Mouse (Mus musculus): ENCODE data around the gene N4bp2l1. TPM values are rescaled to one million over a fixed set of nuclear protein-coding genes. Genes with fewer than 3 reads are reported as not detected.

Gene N4bp2l1
- polyA plus RNA-seq, 1 experiment from 2014 or later = 10.5 TPM

DNA sequence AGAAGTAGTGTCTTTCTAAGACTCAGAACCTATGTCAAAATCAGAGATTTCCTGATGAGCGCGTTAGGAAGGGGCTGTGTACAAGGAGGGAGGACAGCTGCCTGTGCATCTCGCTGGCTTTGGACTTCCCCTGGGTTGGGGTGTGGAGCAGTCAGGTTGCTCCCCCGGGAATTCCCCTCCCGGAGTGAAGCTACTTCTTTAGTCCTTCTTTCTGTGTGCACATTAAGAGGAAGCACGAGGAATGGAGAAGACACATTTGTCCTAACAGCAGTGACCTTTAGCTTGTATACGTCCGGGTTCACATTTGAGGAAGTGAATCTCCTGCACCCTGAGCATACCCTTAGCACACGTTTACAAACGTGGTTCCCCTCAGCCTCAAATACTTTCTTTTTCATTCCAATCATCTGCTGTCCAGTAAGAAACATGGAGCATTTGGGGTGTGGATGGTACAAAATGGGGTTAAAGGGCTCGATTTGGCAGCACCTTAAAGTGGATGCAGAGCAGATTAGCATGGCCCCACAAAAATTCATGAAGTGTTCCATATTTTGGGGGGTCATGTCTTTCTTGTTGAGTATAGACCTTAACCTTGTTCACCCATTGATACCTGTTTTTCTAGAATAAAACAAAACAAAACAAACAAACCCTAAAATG is 1.5 kb downstream of the N4bp2l1 start:
- TF ChIP-seq CTCF (IDR thresholded peaks at IDR 0.05; ENCODE audit: low read depth) (no peak), EP300 (optimal IDR thresholded peaks at IDR 0.05) (no peak)
- DNase-seq (ENCODE audit: low spot score) = no peak
- 55% methylated on average over 11 of the region's 11 CpGs for WGBS
- Histone ChIP-seq H3K27me3 (ENCODE audit: control insufficient read depth, insufficient read depth, low read length) (no peaks in the 10 kb centered on the region), H3K9me3 (ENCODE audit: control insufficient read depth, low read length) (no peaks in the 10 kb centered on the region), H3K4me1 (replicated peaks; ENCODE audit: control insufficient read depth, insufficient read depth) (no peaks in the 10 kb centered on the region), H3K9ac (ENCODE audit: low read length) (no peak overlapping the region), H3K4me2 (replicated peaks; ENCODE audit: low read depth) (no peak overlapping the region), H3K27ac (replicated peaks) (no peak overlapping the region), H3K36me3 (ENCODE audit: control insufficient read depth, insufficient read depth, low read length) (no peaks in the 10 kb centered on the region; the same call in 1 of the 2 replicates), H3K4me3 (ENCODE audit: low read depth, low read length) (no peak overlapping the region)
- ATAC-seq (ENCODE audit: low FRiP score, low TSS enrichment) = no peak

DNA sequence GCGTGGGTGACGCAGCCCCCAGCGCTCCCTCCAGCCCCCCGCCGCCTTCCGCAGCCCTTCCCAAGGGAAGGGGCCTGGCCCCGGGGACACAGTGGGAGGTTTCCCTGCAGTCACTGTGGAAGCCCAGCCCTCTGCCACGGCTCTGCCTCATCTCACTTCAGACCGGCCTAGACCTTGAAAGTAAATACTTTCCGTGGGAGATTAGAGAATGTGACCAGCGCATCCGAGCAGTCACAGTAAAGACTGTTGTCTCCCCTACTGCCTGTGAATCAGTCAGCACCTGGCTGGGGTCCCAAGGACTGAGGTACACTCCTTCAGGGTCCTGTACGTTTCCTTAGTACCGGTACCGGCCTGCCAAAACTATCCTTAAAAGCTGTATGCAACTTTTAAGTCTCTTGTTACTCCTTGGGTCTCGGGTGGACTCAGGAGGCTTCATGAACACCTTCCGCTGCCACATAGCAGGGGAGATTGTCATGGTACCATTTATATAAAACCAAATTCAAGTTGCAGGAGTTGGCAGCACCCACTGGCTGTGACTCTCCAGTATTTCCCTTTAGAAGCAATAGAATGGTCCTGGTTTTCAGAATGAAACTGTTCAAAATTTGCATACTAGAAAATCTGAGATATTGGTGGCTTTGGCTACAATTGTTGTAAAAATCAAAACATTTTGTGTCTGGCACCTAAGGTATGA is 2.2 kb downstream of the N4bp2l1 start:
- DNase-seq (ENCODE audit: low spot score) (no peak), ATAC-seq (ENCODE audit: low FRiP score, low TSS enrichment) (peak; percentile 62)
- WGBS = 11% methylated on average over 14 of the region's 17 CpGs

DNA sequence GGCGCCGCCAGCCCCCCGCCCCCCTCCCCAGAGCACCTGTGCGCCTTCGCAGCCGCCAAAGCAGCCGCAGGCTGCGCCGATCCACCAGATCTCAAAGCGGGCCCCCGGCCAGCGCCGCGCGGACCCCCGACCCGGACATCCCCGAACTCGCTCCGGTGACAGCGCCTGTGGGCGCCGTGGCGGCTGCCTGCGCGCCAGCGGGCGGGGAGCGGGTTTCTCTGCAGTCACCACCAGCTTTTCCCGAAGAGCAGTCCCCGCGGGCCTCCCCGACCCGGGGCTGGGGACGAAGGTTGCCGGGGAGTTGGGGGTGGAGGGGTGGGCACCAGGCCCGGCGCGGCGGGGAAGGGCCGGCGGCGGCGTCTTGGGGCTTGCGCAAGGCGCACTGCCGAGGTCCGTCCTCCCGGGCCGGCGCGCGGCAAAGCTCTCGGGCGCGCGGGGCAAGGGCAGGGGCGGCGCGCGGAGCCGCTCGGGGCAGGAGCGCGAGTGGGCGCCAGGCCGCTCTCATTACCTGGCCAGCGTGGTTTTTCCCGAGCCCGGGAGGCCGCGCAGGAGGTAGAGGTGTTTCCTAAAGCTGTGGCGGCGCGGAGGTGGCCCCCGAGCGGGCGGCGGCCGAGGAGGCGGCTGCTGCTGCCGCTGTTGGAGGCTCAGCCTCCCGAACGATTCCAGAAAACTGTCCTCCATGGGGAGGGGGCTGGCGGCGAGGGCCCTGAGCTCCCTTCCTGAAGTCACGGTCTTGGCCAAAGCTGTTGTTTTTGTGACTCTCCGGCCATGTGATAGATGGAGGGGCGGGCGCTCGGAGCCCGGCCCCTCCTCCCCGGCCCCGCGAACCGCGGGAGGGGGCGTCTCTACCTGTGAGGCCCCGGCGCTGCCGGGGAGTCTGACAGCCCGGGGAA is 3.0 kb downstream of the N4bp2l1 start:
- H3K27ac ChIP-seq (replicated peaks) = peak overlapping the region; percentile 84

More for the DNA sequence above, 2.2 kb downstream of the N4bp2l1 start:
- Histone ChIP-seq H3K9ac (ENCODE audit: low read length) (peak overlapping the region; percentile 74), H3K4me1 (replicated peaks; ENCODE audit: control insufficient read depth, insufficient read depth) (no peaks in the 10 kb centered on the region), H3K27me3 (ENCODE audit: control insufficient read depth, insufficient read depth, low read length) (no peaks in the 10 kb centered on the region), H3K36me3 (ENCODE audit: control insufficient read depth, insufficient read depth, low read length) (no peaks in the 10 kb centered on the region; the same call in 1 of the 2 replicates), H3K4me3 (ENCODE audit: low read depth, low read length) (peak overlapping the region; percentile 87), H3K4me2 (replicated peaks; ENCODE audit: low read depth) (peak overlapping the region; percentile 99), H3K9me3 (ENCODE audit: control insufficient read depth, low read length) (no peaks in the 10 kb centered on the region), H3K27ac (replicated peaks) (peak overlapping the region; percentile 84)
- TF ChIP-seq CTCF (IDR thresholded peaks at IDR 0.05; ENCODE audit: low read depth) (no peak), EP300 (optimal IDR thresholded peaks at IDR 0.05) (no peak)

DNA sequence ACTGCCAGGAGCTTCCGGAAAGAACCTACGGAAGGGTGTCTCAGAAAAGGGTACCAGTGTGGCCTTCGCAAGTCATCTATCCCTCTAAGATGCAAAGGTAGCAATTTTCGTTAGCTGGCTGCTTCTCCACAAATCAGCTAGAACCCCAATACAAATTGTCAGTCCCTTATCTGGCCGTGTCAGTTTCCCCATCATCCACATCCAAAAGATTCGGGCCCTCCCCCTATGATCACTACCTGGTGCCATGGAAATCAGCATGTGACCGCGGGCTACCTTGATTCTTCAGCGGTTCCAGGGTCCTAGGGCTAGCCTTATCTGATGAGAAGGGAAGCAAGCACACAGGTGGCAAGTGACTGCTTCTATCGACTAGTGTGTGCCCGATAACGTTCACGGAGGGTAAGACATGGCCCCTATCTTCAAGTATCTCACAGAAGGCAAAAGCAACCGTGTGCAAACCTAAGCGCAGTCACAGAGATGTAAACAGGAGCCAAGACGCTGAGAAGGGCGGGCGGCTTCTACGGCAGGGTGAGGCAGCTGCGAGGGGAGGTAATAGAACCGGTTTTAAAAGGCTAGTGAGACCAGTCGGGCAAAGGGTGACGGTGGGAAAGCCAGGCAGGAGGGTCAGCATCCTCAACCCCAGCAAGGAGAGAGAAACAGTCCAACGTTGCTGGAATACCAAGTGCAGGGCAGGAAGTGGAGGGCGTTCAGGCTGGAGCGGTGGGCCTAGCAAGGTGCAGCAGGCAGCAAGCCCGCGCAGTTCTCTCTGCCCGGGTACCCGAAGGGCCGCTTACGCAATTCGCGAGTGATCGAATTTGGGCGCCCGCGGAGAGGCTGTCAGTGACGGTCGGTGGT is 3.9 kb downstream of the N4bp2l1 start:
- peak; percentile 81 for DNase-seq (ENCODE audit: low spot score)
- ATAC-seq (ENCODE audit: low FRiP score, low TSS enrichment) = peak; percentile 71
- Histone ChIP-seq H3K4me3 (ENCODE audit: low read depth, low read length) (peak overlapping the region; percentile 87), H3K9me3 (ENCODE audit: control insufficient read depth, low read length) (no peaks in the 10 kb centered on the region), H3K27ac (replicated peaks) (peak overlapping the region; percentile 84), H3K9ac (ENCODE audit: low read length) (peak overlapping the region; percentile 74), H3K27me3 (ENCODE audit: control insufficient read depth, insufficient read depth, low read length) (no peaks in the 10 kb centered on the region), H3K36me3 (ENCODE audit: control insufficient read depth, insufficient read depth, low read length) (no peaks in the 10 kb centered on the region; the same call in 1 of the 2 replicates), H3K4me2 (replicated peaks; ENCODE audit: low read depth) (peak overlapping the region; percentile 99), H3K4me1 (replicated peaks; ENCODE audit: control insufficient read depth, insufficient read depth) (no peaks in the 10 kb centered on the region)
- TF ChIP-seq EP300 (optimal IDR thresholded peaks at IDR 0.05) = no peak
- no peak for TF ChIP-seq CTCF (IDR thresholded peaks at IDR 0.05; ENCODE audit: low read depth)
- WGBS = 15% methylated on average over 40 of the region's 40 CpGs

More for the DNA sequence above, 3.0 kb downstream of the N4bp2l1 start:
- ATAC-seq (ENCODE audit: low FRiP score, low TSS enrichment) (peak; percentile 74), DNase-seq (ENCODE audit: low spot score) (peak; percentile 66)
- Histone ChIP-seq H3K4me3 (ENCODE audit: low read depth, low read length) (peak overlapping the region; percentile 87), H3K4me1 (replicated peaks; ENCODE audit: control insufficient read depth, insufficient read depth) (no peaks in the 10 kb centered on the region), H3K4me2 (replicated peaks; ENCODE audit: low read depth) (peak overlapping the region; percentile 99), H3K36me3 (ENCODE audit: control insufficient read depth, insufficient read depth, low read length) (no peaks in the 10 kb centered on the region; the same call in 1 of the 2 replicates), H3K9me3 (ENCODE audit: control insufficient read depth, low read length) (no peaks in the 10 kb centered on the region), H3K27me3 (ENCODE audit: control insufficient read depth, insufficient read depth, low read length) (no peaks in the 10 kb centered on the region), H3K9ac (ENCODE audit: low read length) (peak overlapping the region; percentile 74)
- WGBS = under 1% methylated on average over 88 of the region's 102 CpGs
- no peak for TF ChIP-seq CTCF (IDR thresholded peaks at IDR 0.05; ENCODE audit: low read depth)
- TF ChIP-seq EP300 (optimal IDR thresholded peaks at IDR 0.05) = no peak
